Mouse (Mus musculus): ENCODE measurements at regions not wholly inside any gene's neighbourhood (a gene's known extent, or its start where the extent isn't known, plus 50 kb on each side); places are given as distances from the start of the nearest gene placed in this dataset.
"Not testable (repeated sequence)": the region's sequence is repeated elsewhere in the genome, so short reads cannot be mapped to it uniquely, and the experiment has no call there.

DNA sequence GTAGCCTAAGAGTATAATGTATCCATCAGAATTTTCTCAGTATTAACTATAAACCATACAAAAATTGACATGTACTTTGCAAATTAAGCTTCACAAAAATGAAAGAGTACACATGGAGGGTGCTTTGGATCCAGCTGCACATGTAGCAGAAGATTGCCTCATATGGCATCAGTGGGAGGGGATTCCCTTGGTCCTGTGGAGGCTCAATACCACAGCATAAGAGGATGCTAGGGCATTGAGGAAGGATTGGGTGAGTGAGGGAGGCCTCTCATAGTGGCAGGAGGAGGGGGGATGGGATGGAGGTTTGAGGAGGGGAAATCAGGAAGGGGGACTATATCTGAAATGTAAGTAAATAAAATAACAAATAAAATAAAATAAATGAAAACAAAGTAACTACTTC is 301.7 kb upstream of the Cntn5 start:
- DNase-seq (ENCODE audit: low read depth, low spot score): no peak

GRCm38 (mm10) chr9:11192183-11192582 is 287.6 kb upstream of the Cntn5 start:
- no peak for DNase-seq (ENCODE audit: low read depth, low spot score)

- no peak for DNase-seq (ENCODE audit: low read depth, low spot score)
Measured at GRCm38 (mm10) chr9:11145799-11146198, 241.2 kb upstream of the Cntn5 start.

DNA sequence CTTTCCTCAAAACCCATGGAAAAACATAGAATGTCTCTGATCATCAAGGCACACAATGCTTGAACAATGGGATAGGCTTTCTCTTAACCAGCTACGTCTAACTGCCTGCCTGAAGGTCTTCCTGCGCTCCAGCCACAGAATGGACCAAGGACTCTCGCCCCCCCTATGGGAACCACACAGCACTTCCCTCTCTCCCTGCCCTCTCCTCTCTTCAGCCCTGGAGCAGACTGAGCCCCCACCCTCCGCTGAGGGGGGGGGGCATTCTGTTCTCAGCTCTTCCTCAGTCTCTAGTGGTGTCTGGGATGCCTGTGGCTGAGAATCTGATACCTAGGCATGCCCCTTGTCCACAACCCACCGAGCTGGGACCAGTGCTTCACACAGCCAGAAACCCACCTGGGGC is 222.3 kb upstream of the Cntn5 start:
- DNase-seq (ENCODE audit: low read depth, low spot score): no peak

- no peak for DNase-seq (ENCODE audit: low read depth, low spot score)
Measured at GRCm38 (mm10) chr9:11119153-11119552, 214.6 kb upstream of the Cntn5 start.

GRCm38 (mm10) chr9:11107828-11108227 is 203.3 kb upstream of the Cntn5 start:
- not testable (repeated sequence) for DNase-seq (ENCODE audit: low read depth, low spot score)

DNA sequence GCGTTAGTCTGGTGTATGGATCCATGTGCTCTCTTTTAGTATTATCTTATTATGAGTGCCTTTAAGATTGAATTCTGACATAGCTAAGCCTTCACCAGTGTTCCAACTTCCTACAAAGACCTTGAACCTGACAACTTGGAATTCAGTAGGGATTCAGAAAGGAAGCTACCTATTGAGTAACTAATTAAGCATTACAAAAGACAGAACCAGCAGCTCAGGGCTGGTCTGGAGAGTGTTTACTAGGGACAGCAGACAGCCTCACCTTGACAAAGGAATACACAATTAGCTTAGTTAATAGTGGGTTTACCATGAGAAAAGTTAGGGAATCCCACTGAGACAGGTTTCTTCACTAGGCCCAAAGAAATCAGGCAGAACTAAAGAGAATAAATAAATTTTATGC is 202.6 kb upstream of the Cntn5 start:
- DNase-seq (ENCODE audit: low read depth, low spot score): not testable (repeated sequence)

DNA sequence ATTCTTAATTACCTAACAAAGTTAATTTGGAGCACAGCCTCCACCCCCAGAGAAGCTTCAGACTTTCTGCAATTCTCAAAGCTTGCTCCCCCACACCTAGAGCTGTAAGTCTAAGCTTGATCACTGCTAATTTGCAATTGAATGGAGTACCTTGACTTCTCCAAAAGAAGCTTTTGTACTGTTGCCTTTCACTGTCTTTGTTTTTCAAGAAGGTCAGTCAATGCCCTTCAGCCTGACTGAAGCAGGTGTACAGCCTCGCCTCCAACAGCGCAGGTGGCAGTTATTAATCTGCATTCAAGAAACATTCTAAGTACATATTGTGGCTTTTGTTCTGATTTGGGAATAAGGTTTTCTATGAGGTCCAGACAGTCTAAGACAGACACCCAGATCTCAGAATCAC is 201.7 kb upstream of the Cntn5 start:
- no peak for DNase-seq (ENCODE audit: low read depth, low spot score)

GRCm38 (mm10) chr9:11103448-11103847 is 198.9 kb upstream of the Cntn5 start:
- no peak for DNase-seq (ENCODE audit: low read depth, low spot score)

DNA sequence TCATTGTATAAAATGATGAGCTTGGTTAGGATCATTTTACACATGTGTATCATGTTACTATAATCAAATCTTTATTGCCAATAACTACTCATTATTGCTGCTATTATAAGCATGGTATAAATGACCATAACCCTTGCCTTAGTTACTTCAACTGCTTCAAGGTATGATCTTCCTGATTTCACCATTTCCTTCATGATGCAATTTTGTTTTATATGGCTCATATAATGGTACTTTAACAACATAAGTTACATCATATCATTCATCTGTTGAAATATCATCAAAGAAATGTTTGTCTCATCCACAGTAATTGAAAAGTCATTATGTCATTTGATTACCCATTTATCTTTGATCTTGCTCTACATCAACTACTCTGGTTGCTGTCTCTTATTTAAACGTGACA is 188.3 kb upstream of the Cntn5 start:
- DNase-seq (ENCODE audit: low read depth, low spot score): no peak

- not testable (repeated sequence) for DNase-seq (ENCODE audit: low read depth, low spot score)
Measured at GRCm38 (mm10) chr9:11067125-11067524, 162.6 kb upstream of the Cntn5 start.

DNA sequence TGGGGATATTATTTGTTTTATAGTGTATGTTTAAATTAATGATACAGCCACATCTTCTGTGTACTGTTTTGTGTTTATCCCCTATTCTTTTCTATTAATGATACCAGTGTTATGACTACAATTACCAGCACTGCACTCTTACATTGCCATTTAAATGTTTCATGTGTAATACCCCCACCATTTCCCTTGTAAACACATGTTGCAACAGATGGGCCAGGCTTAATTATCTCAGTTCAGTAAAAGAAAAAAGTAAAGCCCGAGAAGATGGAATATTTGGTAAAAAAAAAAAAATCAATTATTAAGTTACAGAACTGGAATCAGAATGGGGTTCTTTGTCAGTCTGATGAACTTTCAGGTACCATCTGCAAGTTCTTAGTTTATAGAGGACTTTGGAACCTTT is 158.3 kb upstream of the Cntn5 start:
- peak; percentile 30 for DNase-seq (ENCODE audit: low read depth, low spot score)
